Mouse (Mus musculus) layer of hippocampus, adult 8-10 months (tissue): ENCODE measurements at regions not wholly inside any gene's neighbourhood (a gene's known extent, or its start where the extent isn't known, plus 50 kb on each side); places are given as distances from the start of the nearest gene placed in this dataset.

Experiments used
- DNase-seq, 2 experiments: peaks; one replicate each; pipeline ENCODE4 v3.0.0; 2022; ENCODE audit warnings: low spot score in 2 of 2

- DNase-seq, result no peak
Observed at GRCm38 (mm10) chr15:27258984-27259853, 207.3 kb upstream of the Ank start.

- no peak for DNase-seq
Observed at GRCm38 (mm10) chr15:27259854-27260191, 206.7 kb upstream of the Ank start.

- DNase-seq, result no peak
Observed at GRCm38 (mm10) chr15:27270203-27270602, 196.3 kb upstream of the Ank start.

- DNase-seq, result no peak
Observed at GRCm38 (mm10) chr15:27282279-27282678, 184.2 kb upstream of the Ank start.

- no peak for DNase-seq
Observed at GRCm38 (mm10) chr15:27303856-27304255, 162.6 kb upstream of the Ank start.

GRCm38 (mm10) chr15:27304256-27304655, 162.2 kb upstream of the Ank start:
- no peak for DNase-seq

GRCm38 (mm10) chr15:27305035-27305434, 161.4 kb upstream of the Ank start:
- DNase-seq, result no peak

- no peak for DNase-seq
Observed at GRCm38 (mm10) chr15:27308639-27309038, 157.8 kb upstream of the Ank start.

GRCm38 (mm10) chr15:27315964-27316745, 150.3 kb upstream of the Ank start:
- DNase-seq, result no peak

- no peak for DNase-seq
Observed at GRCm38 (mm10) chr15:27316746-27317129, 149.7 kb upstream of the Ank start.

GRCm38 (mm10) chr15:27321915-27322665, 144.4 kb upstream of the Ank start:
- peak; percentile 18 to 24 for DNase-seq

- DNase-seq, result peak; percentile 73 to 82
Observed at GRCm38 (mm10) chr15:27325847-27326548, 140.5 kb upstream of the Ank start.

- DNase-seq, result no peak
Observed at GRCm38 (mm10) chr15:27326549-27326876, 140.0 kb upstream of the Ank start.

- no peak for DNase-seq
Observed at GRCm38 (mm10) chr15:27327744-27328143, 138.7 kb upstream of the Ank start.

GRCm38 (mm10) chr15:27328441-27328840, 138.0 kb upstream of the Ank start:
- DNase-seq, result peak; percentile 13 to 27

- no peak for DNase-seq
Observed at GRCm38 (mm10) chr15:27340070-27340469, 126.4 kb upstream of the Ank start.

GRCm38 (mm10) chr15:27341518-27341976, 124.9 kb upstream of the Ank start:
- DNase-seq, result no peak

GRCm38 (mm10) chr15:27358441-27358840, 108.0 kb upstream of the Ank start:
- peak; percentile 12 to 28 for DNase-seq

- no peak for DNase-seq
Observed at GRCm38 (mm10) chr15:27359271-27359670, 107.2 kb upstream of the Ank start.

- no peak for DNase-seq
Observed at GRCm38 (mm10) chr15:27374517-27374916, 92.0 kb upstream of the Ank start.

GRCm38 (mm10) chr15:27378601-27379094, 87.8 kb upstream of the Ank start:
- DNase-seq, result no peak
